Mouse (Mus musculus): ENCODE measurements at regions not wholly inside any gene's neighbourhood (a gene's known extent, or its start where the extent isn't known, plus 50 kb on each side); places are given as distances from the start of the nearest gene placed in this dataset.

DNA sequence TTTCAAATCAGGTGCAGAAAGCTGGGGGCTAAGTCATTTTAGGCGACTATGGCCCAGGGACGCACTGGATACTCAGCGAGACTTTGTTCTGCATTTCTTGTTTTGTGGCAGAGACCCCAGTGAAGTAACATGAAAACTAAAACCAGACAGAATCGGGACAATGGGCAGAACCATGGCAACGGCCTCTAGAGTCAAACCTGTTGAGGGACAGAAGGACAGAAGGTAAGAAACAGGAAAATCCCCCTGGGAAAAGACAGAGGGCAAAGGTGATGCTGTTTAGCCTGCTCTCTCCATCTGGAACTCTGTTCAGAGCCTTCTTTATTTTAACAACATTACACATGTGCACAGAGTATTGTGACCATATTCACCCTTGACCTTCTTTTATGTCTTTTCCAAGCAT, 92.1 kb upstream of the Ptbp2 start:
- WGBS = 86% methylated on average over 5 of the region's 5 CpGs
- Histone ChIP-seq H3K36me3 (ENCODE audit: control insufficient read depth, insufficient read depth, low read length) (no peaks in the 10 kb centered on the region), H3K9ac (ENCODE audit: low read length) (no peak overlapping the region), H3K9me3 (ENCODE audit: control insufficient read depth, low read length) (no peaks in the 10 kb centered on the region), H3K4me1 (replicated peaks; ENCODE audit: control insufficient read depth, insufficient read depth, low read length) (no peaks in the 10 kb centered on the region), H3K4me3 (ENCODE audit: low read length) (no peak overlapping the region), H3K4me2 (ENCODE audit: low read depth, low read length) (no peak overlapping the region), H3K27me3 (ENCODE audit: control insufficient read depth, insufficient read depth, low read depth, low read length) (no peaks in the 10 kb centered on the region), H3K27ac (ENCODE audit: low read length) (no peak overlapping the region)
- no peak for ATAC-seq (ENCODE audit: low read depth)

DNA sequence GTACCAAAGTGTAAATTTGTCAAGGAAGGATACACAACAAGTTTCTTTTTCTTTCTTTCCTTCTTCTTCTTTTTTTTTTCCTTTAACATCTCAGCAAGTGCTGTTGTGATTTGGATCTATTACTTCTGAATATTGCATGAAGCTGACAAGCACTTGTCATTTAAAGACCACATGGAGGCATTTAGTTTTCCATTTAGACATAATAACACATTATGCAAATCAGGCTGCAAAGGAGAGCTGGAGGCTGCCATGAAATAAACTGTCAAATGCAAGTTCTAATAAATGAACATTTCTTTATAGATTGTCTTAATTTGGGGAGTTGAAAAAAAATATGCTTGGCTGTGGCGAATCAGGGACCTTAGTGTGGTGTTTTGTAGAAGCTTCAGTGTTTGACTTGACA, 90.8 kb upstream of the Ptbp2 start:
- no peaks in the 10 kb centered on the region for H3K27me3 ChIP-seq (ENCODE audit: control insufficient read depth, insufficient read depth, low read depth, low read length)
- H3K9ac ChIP-seq (ENCODE audit: low read length) = no peak overlapping the region
- H3K4me1 ChIP-seq (replicated peaks; ENCODE audit: control insufficient read depth, insufficient read depth, low read length) = no peaks in the 10 kb centered on the region
- no peak overlapping the region for H3K4me2 ChIP-seq (ENCODE audit: low read depth, low read length)
- no peaks in the 10 kb centered on the region for H3K9me3 ChIP-seq (ENCODE audit: control insufficient read depth, low read length)
- H3K36me3 ChIP-seq (ENCODE audit: control insufficient read depth, insufficient read depth, low read length) = no peaks in the 10 kb centered on the region
- H3K27ac ChIP-seq (ENCODE audit: low read length) = no peak overlapping the region
- H3K4me3 ChIP-seq (ENCODE audit: low read length) = no peak overlapping the region
- 84% methylated on average over 1 of the region's 1 CpGs for WGBS
- ATAC-seq (ENCODE audit: low read depth) = no peak

DNA sequence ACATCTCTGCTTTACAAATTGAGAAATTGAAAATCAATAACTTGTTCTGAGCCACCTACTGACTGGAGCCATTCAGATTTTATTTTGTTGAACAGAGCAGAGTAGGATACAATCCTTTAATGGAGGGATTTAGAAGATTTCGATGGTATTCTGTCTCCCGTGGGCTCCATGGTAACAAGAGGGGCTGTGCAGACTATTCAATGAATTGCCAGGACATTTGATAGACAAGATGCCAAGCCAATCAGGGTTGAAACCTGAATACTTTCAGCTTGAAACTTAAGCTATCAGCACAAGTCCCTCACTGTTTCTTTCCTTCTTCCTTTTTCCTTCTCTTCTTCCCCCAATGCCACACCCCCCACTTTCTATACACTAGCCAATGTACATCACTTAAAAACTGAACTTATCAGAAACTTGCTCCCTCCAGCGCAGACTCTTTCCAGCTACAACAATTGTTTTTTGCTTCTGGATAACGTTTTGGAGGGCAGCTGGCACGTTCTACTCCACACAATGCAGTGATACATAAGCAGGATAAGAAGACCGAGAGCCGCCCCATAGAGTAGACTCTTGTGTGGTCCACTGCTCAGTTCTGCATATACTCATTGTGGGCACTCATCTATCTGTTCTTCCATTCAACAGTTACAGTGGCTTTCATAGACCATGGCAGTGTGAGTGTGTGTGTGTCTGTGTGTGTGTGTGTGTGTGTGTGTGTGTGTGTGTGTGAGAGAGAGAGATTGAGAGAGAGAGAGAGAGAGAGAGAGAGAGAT, 78.1 kb upstream of the Ptbp2 start:
- H3K27me3 ChIP-seq (ENCODE audit: control insufficient read depth, insufficient read depth, low read depth, low read length) = no peaks in the 10 kb centered on the region
- no peak overlapping the region for H3K4me2 ChIP-seq (ENCODE audit: low read depth, low read length)
- no peaks in the 10 kb centered on the region for H3K4me1 ChIP-seq (replicated peaks; ENCODE audit: control insufficient read depth, insufficient read depth, low read length)
- no peak overlapping the region for H3K9ac ChIP-seq (ENCODE audit: low read length)
- H3K9me3 ChIP-seq (ENCODE audit: control insufficient read depth, low read length) = no peaks in the 10 kb centered on the region
- H3K4me3 ChIP-seq (ENCODE audit: low read length) = no peak overlapping the region
- no peaks in the 10 kb centered on the region for H3K36me3 ChIP-seq (ENCODE audit: control insufficient read depth, insufficient read depth, low read length)
- WGBS = 77% methylated on average over 7 of the region's 7 CpGs
- ATAC-seq (ENCODE audit: low read depth) = no peak
- no peak overlapping the region for H3K27ac ChIP-seq (ENCODE audit: low read length)
